Mouse (Mus musculus) gastrocnemius, postnatal 4 days (tissue): ENCODE measurements around the gene Bloc1s1. TPM values are rescaled to one million over a fixed set of nuclear protein-coding genes. Genes with fewer than 3 reads are reported as not detected.
A peak's percentile ranks its signal among the peaks of the same experiment; 100 is the strongest.

ENCODE experiments used
- DNase-seq, 2 experiments: peaks; one replicate each; pipeline ENCODE4 v3.0.0; 2021 to 2022; ENCODE audit warnings: low spot score in 2 of 2, mixed read lengths in 2 of 2
- total RNA-seq, 2 experiments: library from RNA; stranded (reverse); gene quantifications; 2 replicates each; pipeline ENCODE4 v1.2.3; 2021

The Bloc1s1 gene
- total RNA-seq, 2 experiments from 2014 or later: 218 to 231 TPM

GRCm38 (mm10) chr10:128933976-128934721 lies 10.3 kb upstream of the Bloc1s1 start:
- DNase-seq: no peak

- no peak for DNase-seq
Observed at GRCm38 (mm10) chr10:128933574-128933973, 9.7 kb upstream of the Bloc1s1 start, which contains the start of gene Itga7. TSS of gene Itga7 (plus strand) at chr10:128933818.

DNA sequence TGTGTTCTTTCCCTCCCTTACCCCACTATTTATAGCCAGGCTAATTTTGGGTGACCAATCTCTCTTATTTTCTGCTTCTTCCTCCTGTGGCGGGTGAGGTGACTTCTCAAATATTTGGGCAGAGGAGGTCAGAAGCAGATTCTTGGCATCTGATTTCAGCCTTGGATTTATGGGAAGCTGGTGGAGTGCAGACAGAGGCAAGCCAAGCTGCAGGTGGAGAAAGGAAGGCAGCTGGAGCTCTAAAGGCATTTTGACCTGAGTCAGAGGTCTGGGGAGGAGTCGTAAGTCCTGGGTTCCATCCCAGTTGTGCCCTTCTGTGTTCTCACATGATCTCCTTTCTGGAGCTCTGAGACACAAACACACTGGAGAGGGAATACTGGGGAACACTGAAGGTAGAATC lies 7.6 kb upstream of the Bloc1s1 start:
- DNase-seq: no peak

- peak in 1 of 2 experiments; percentile 32 for DNase-seq
Observed at GRCm38 (mm10) chr10:128929638-128930378, 6.0 kb upstream of the Bloc1s1 start.

DNA sequence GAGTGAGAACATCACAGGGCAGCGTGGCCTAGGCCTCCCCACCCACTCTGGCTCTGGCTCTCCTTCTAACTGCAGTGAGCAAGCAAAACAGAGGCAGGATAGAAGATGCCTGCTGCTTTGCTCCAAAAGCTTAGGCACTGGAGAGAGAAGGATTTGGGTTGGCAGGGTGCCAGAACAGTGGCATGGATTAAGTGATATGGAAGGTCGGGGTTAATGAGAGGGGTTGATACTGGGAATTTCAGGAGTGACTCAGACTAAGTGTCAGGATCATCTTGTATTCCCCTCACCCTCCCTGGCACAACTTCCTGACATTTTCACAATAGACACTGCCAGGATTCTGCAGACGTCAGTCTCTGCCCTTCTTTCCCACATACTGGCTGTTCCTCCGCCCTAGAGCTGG lies 4.5 kb upstream of the Bloc1s1 start:
- peak in 1 of 2 experiments; percentile 17 for DNase-seq

- peak; percentile 86 to 94 for DNase-seq
Observed at GRCm38 (mm10) chr10:128923013-128923691, 683 bp downstream of the Bloc1s1 start.

GRCm38 (mm10) chr10:128922822-128923012 lies 1.1 kb downstream of the Bloc1s1 start, which contains the start of gene Rdh5:
TSS of gene Rdh5 (minus strand) at chr10:128922888.
- no peak for DNase-seq

- DNase-seq: peak in 1 of 2 experiments; percentile 35
Observed at GRCm38 (mm10) chr10:128921883-128922821, 1.7 kb downstream of the Bloc1s1 start.

DNA sequence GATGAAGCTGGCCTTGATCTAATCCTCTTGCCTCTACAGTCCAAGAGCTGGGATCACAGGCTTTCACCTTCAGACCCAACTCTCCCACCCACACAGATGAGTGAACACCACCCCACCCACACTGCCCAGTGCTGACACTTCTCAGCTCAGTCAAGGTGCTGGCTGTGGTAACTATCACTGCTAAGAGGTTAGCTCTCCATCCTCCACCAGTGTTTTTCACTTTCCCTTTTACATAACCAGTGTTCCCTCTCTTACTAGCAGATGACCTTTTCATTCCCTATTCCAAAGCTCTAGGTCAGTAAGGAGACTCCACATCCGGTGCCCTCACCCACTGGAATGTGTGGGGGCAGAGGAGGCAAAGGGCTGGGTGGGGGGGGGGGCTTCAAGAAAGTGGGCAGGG lies 2.6 kb downstream of the Bloc1s1 start:
- no peak for DNase-seq

- no peak for DNase-seq
Observed at GRCm38 (mm10) chr10:128920736-128921161, 3.1 kb downstream of the Bloc1s1 start.

DNA sequence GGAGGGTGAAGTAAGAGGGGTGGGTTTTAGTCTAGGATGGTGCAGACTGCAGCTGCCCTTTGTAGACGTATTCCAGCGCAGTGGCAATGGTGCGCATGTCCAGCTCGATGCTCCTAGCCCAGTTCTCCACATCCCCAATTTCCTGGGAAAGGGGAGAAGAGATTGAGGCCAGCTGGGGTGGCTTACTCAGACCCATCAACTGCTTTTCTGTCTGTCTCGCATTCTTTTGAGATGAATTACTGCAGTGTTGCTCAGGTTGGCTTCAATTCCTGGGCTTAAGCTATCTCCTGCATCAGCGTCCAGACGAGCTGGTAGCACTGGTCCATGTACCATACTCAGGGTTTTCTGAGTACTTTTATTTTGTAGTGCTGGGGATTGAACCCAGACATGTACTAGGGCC lies 3.9 kb downstream of the Bloc1s1 start:
- no peak for DNase-seq

DNA sequence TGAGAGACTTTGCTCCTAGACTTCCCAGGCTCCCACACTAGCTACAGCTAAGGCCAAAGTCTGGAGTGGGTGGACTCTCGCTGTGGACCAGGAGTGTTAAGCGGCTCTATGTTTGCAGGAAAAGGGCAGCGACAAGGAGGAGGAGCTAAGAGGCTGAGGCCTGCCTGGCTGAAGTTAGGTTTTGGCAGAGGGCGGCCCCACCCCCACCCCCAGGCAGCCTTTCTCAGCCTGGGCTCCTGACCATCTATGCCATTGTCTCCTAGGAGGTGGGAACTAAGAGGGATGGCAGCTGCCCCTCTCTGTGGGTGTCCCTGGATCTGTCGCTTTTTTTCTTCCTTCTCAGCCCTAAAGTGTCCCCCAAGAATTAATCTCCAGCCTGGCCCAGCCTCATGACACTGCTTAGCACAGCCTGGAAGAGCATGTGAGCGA lies 4.6 kb downstream of the Bloc1s1 start:
- DNase-seq: no peak

GRCm38 (mm10) chr10:128918246-128918645 lies 5.6 kb downstream of the Bloc1s1 start:
- DNase-seq: peak; percentile 55 to 80

DNA sequence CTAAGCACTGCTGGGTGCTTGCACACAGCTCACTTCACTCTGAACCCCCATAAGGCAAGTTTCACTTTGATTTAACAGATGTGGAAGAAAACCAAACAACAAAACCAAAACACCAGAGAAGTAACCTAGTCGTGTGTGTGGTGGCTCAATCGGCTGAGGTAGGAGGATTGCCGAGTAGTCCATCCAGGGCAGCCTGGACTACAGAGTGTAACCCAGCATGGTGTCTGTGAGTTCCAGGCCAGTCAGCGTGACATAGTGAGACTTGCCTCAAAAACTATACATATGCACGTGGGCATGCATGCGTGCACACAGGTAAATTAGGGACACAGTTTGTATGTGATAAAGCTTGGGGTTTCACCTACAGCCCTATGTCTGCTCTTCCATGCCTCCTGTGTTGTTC lies 6.4 kb downstream of the Bloc1s1 start:
- DNase-seq: no peak

- no peak for DNase-seq
Observed at GRCm38 (mm10) chr10:128916665-128917064, 7.2 kb downstream of the Bloc1s1 start.

DNA sequence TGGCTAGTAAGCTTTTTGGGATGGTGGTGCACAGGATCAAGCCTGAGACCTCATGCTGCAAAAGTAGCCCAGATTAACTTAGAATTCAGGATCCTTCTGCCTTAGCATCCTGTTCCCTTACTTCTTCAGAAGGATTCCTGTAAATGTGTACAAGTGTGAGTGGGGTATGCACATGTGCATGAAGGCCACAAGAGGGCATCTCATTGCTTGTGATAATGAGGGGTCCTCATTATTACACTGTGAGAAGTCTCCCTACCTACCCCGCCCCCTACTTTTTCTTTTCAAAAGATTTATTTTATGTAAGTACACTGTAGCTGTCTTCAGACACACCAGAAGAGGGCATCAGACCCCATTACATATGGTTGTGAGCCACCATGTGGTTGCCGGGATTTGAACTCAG lies 8.3 kb downstream of the Bloc1s1 start:
- DNase-seq: no peak

DNA sequence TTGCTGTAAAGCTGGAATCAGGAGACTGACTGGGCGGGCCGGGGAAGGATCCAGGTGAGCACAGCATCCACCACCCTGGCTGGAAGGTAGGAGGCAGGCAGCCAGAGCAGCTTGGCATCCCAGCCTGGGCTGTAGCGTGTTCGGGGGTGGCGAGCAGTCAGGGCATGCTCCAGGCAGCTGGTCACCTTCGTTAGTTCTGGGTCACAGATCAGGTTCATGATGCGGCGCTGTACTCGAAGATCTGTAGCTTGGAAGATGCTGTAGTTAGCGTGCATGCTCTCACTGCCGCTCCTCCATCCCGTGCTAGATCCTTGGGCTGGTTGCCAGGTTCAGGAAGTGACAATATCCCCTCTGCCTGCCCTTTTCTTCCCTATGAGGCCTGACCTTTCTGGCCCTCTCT lies 10.1 kb downstream of the Bloc1s1 start:
- DNase-seq: peak in 1 of 2 experiments; percentile 20

GRCm38 (mm10) chr10:128913219-128913618 lies 10.6 kb downstream of the Bloc1s1 start:
- peak; percentile 78 to 90 for DNase-seq

- no peak for DNase-seq
Observed at GRCm38 (mm10) chr10:128912791-128913190, 11.0 kb downstream of the Bloc1s1 start.

DNA sequence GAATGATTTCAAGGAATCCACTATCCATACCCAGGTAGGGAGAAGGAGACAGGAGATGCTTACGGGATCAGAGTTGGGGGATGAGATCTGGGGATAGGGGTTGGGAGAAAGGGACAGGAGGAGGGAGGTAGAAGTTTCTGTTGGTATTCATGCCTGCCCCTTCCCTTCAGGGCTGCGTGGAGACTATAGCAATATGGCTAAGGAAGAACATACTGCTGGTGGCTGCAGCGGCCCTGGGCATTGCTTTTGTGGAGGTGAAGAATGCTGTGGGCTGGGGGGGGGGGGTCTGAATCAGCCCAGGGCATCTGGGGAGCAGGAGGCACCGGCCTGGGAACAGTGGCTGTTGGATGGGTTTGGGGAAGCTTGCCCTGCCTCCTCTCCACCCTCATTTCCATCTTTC lies 11.6 kb downstream of the Bloc1s1 start:
- no peak for DNase-seq

DNA sequence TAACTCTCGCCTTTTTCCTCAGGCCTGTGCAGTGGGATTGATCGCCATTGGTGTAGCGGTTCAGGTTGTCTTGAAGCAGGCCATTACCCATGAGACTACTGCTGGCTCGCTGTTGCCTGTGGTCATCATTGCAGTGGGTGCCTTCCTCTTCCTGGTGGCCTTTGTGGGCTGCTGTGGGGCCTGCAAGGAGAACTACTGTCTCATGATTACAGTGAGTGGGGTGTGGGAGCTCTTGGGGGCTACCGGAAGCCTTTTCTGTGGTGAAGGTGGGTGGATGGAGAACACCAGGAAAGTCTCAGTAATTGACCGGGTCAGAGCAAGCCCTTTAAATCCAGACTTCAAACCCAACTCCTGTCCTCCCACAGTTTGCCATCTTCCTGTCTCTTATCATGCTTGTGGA lies 12.4 kb downstream of the Bloc1s1 start:
- no peak for DNase-seq
